Mouse (Mus musculus) kidney, embryonic 14.5 days (tissue): Measurements from ENCODE around the gene Prkar1b. TPM values are rescaled to one million over a fixed set of nuclear protein-coding genes. Genes with fewer than 3 reads are reported as not detected.

Experiments used
- ATAC-seq: fragments of 200-750 bp; cut with Nextera tagmentation; 2 replicates; pipeline ENCODE4 v1.8.0; 2017; ENCODE audit warnings: moderate number of reproducible peaks, mild to moderate bottlenecking, moderate TSS enrichment, moderate library complexity; ENCODE audit not compliant: low FRiP score, low TSS enrichment
- H3K27ac ChIP-seq: fragments of 300-500 bp; sonication (generic); 2 replicates; pipeline ENCODE4 v1.5.1; 2014; ENCODE audit warnings: low read depth, mild to moderate bottlenecking, low read length, moderate library complexity, mixed read lengths
- H3K27me3 ChIP-seq: fragments of 300-500 bp; sonication (generic); 2 replicates; pipeline ENCODE4 v1.6.1; 2014; ENCODE audit warnings: mild to moderate bottlenecking, low read length; ENCODE audit not compliant: control insufficient read depth, insufficient read depth
- H3K36me3 ChIP-seq: fragments of 300-500 bp; sonication (generic); 2 replicates; pipeline ENCODE4 v1.6.1; 2014; ENCODE audit warnings: low read length, mixed read lengths; ENCODE audit not compliant: control insufficient read depth, insufficient read depth
- H3K4me1 ChIP-seq: fragments of 300-500 bp; sonication (generic); 2 replicates; pipeline ENCODE4 v1.6.1; 2014; ENCODE audit warnings: low read length, mixed read lengths; ENCODE audit not compliant: control insufficient read depth, insufficient read depth
- H3K4me2 ChIP-seq: fragments of 300-500 bp; sonication (generic); replicated peaks from 2 replicates; pipeline ENCODE4 v1.6.1; 2014; ENCODE audit warnings: low read depth, mild to moderate bottlenecking, low read length
- H3K4me3 ChIP-seq: fragments of 300-500 bp; sonication (generic); 2 replicates; pipeline ENCODE4 v1.5.1; 2014; ENCODE audit warnings: mild to moderate bottlenecking, low read length
- H3K9ac ChIP-seq: fragments of 300-500 bp; sonication (generic); 2 replicates; pipeline ENCODE4 v1.6.1; 2014; ENCODE audit warnings: low read depth, mild to moderate bottlenecking, low read length, moderate library complexity
- H3K9me3 ChIP-seq: fragments of 300-500 bp; sonication (generic); 2 replicates; pipeline ENCODE4 v1.6.1; 2016; ENCODE audit warnings: low read length; ENCODE audit not compliant: control insufficient read depth
- WGBS: fragments of 180-500 bp; shearing (Covaris S2); extraction: QIAGEN DNeasy Blood & Tissue Kit; methylation state at CpG from one replicate; pipeline ENCODE4 v1.1.7; 2014; 5-methylcytosine and 5-hydroxymethylcytosine counted together
- polyA plus RNA-seq: library from polyadenylated mRNA; unstranded; fragments of >200 nt; fragmentation: Nextera tagmentation; extraction: Ambion mirVana; gene quantifications from 2 replicates; pipeline ENCODE4 v1.2.1, GENCODE M21; 2014

Prkar1b gene
- polyA plus RNA-seq, 1 experiment from 2014 or later: 15.7 TPM

GRCm38 (mm10) chr5:139149006-139149672 lies 662 bp downstream of the Prkar1b start:
- Histone ChIP-seq H3K4me3 (peak overlapping the region; percentile 81), H3K27ac (no peak overlapping the region), H3K27me3 (no peaks in the 10 kb centered on the region), H3K9ac (peak overlapping the region; percentile 38), H3K4me1 (peaks cover 12% of the 10 kb centered on the region), H3K4me2 (peak overlapping the region; percentile 46), H3K36me3 (peaks cover 22% of the 10 kb centered on the region), H3K9me3 (0 out of 2 replicates have a peak, but pooled peaks cover 2% of the 10 kb centered on the region)
- 20% methylated on average over 11 of the region's 11 CpGs for WGBS
- peak; percentile 77 for ATAC-seq

GRCm38 (mm10) chr5:139147178-139148078 lies 2.4 kb downstream of the Prkar1b start:
- no peaks in the 10 kb centered on the region for H3K27me3 ChIP-seq
- H3K9ac ChIP-seq: no peak overlapping the region
- no peak overlapping the region for H3K27ac ChIP-seq
- no peak overlapping the region for H3K4me3 ChIP-seq
- peaks cover 5% of the 10 kb centered on the region; the same call in 1 of the 2 replicates for H3K36me3 ChIP-seq
- 95% methylated on average over 14 of the region's 14 CpGs for WGBS
- H3K4me1 ChIP-seq: peaks cover 12% of the 10 kb centered on the region
- ATAC-seq: no peak
- 0 out of 2 replicates have a peak, but pooled peaks cover 2% of the 10 kb centered on the region for H3K9me3 ChIP-seq
- no peak overlapping the region for H3K4me2 ChIP-seq

DNA sequence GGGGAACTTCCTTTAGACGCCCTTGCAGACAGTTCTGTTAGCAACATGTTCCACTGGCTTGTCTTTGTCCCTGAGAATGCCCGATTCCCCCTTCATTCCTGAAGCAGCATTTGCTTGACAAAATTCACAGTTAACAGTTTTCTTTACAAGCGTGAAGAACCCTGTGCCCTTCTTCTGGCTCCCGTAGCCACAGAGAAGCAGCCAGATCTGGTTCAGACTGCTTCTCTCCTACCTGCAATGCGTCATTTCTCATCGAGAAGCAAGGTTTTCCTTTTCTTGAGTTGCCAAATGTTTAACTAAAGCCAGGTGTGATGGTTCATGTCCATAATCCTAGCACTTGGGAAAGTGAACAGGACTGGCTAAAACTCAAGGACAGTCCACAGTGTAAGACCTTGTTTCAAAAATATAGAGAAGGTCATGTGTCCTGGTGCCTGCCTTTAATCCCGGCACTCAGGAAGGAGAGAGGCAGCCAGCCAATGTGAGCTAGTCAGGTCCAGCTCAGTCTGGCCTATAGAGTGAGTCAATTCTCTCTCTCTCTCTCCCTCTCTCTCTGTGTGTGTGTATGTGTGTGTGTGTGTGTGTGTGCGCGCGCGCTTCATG lies 3.2 kb downstream of the Prkar1b start:
- Histone ChIP-seq H3K4me1 (peaks cover 12% of the 10 kb centered on the region), H3K9ac (no peak overlapping the region), H3K36me3 (no peaks in the 10 kb centered on the region), H3K4me3 (no peak overlapping the region), H3K9me3 (0 out of 2 replicates have a peak, but pooled peaks cover 2% of the 10 kb centered on the region), H3K27me3 (no peaks in the 10 kb centered on the region), H3K4me2 (no peak overlapping the region), H3K27ac (no peak overlapping the region)
- WGBS: 89% methylated on average over 11 of the region's 11 CpGs
- no peak for ATAC-seq

GRCm38 (mm10) chr5:139145726-139146125 lies 4.1 kb downstream of the Prkar1b start:
- H3K9me3 ChIP-seq: 0 out of 2 replicates have a peak, but pooled peaks cover 2% of the 10 kb centered on the region
- H3K4me3 ChIP-seq: no peak overlapping the region
- 91% methylated on average over 4 of the region's 4 CpGs for WGBS
- H3K9ac ChIP-seq: no peak overlapping the region
- ATAC-seq: no peak
- H3K36me3 ChIP-seq: no peaks in the 10 kb centered on the region
- H3K27ac ChIP-seq: no peak overlapping the region
- H3K4me1 ChIP-seq: peaks cover 9% of the 10 kb centered on the region
- H3K4me2 ChIP-seq: no peak overlapping the region
- no peaks in the 10 kb centered on the region for H3K27me3 ChIP-seq

- 90% methylated on average over 3 of the region's 3 CpGs for WGBS
- H3K4me3 ChIP-seq: no peak overlapping the region
- no peaks in the 10 kb centered on the region for H3K27me3 ChIP-seq
- no peaks in the 10 kb centered on the region for H3K36me3 ChIP-seq
- no peak overlapping the region for H3K4me2 ChIP-seq
- 0 out of 2 replicates have a peak, but pooled peaks cover 2% of the 10 kb centered on the region for H3K9me3 ChIP-seq
- no peak for ATAC-seq
- no peak overlapping the region for H3K27ac ChIP-seq
- peaks cover 5% of the 10 kb centered on the region for H3K4me1 ChIP-seq
- no peak overlapping the region for H3K9ac ChIP-seq
Measured at GRCm38 (mm10) chr5:139143890-139144289, 5.9 kb downstream of the Prkar1b start.

- Histone ChIP-seq H3K9ac (no peak overlapping the region), H3K27me3 (no peaks in the 10 kb centered on the region), H3K4me2 (no peak overlapping the region), H3K9me3 (0 out of 2 replicates have a peak, but pooled peaks cover 2% of the 10 kb centered on the region), H3K27ac (no peak overlapping the region), H3K4me1 (peaks cover 4% of the 10 kb centered on the region; the same call in 1 of the 2 replicates), H3K36me3 (no peaks in the 10 kb centered on the region), H3K4me3 (no peak overlapping the region)
- no peak for ATAC-seq
- WGBS: 67% methylated on average over 5 of the region's 5 CpGs
Measured at GRCm38 (mm10) chr5:139141326-139141725, 8.5 kb downstream of the Prkar1b start.

DNA sequence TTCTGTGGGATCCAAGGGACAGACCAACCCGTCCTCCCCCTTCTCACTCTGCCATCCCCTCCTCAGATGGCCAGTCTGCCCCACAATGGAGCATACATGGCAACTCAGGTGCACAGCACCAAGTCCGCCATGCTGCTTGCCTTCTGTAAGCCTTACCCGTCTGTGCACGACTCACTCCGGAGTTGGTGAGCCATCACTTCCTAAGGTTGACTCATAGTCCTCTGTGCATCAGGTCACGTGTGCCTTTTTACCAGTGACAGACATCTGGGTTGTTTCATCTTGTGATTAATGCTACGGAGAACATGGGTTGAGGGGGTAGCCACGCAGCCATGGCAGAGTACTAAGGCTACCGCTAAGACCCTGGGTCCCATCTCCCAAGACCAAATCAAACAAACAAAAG lies 9.2 kb downstream of the Prkar1b start:
- Histone ChIP-seq H3K36me3 (no peaks in the 10 kb centered on the region), H3K4me3 (no peak overlapping the region), H3K27me3 (no peaks in the 10 kb centered on the region), H3K27ac (no peak overlapping the region), H3K4me1 (peaks cover 4% of the 10 kb centered on the region; the same call in 1 of the 2 replicates), H3K4me2 (no peak overlapping the region), H3K9ac (no peak overlapping the region), H3K9me3 (0 out of 2 replicates have a peak, but pooled peaks cover 2% of the 10 kb centered on the region)
- WGBS: 58% methylated on average over 9 of the region's 9 CpGs
- no peak; the same call in 1 of the 2 replicates for ATAC-seq

DNA sequence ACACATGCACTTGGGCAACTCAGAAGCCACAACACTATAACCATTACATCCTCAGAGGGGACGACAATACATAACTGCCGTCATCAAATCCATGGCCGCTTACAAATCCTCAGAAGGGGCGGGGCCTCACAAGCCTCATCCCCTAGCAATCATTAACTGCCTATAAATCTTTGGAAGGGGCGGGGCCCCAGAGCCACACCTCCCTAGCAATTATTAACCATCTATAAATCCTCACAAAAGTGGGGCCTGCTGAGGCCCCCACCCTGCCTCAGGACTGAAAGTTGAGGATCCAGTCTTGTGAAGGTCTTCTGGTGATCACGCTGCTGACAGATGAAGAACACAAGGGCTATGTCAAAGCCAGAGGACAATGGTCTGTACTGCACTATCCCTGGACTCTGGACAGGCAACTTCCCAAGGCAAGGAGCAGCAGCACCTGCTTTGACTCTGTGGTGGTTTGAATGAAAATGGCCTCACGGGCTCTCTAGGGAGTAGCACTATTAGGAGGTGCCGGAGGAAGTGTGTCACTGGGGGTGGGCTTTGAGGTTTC lies 10.8 kb downstream of the Prkar1b start:
- Histone ChIP-seq H3K27ac (no peak overlapping the region; the same call in 1 of the 2 replicates), H3K9me3 (no peaks in the 10 kb centered on the region), H3K36me3 (no peaks in the 10 kb centered on the region), H3K4me2 (no peak overlapping the region), H3K9ac (no peak overlapping the region), H3K27me3 (no peaks in the 10 kb centered on the region), H3K4me3 (no peak overlapping the region), H3K4me1 (peaks cover 4% of the 10 kb centered on the region; the same call in 1 of the 2 replicates)
- no peak for ATAC-seq
- 81% methylated on average over 8 of the region's 8 CpGs for WGBS
